Mouse (Mus musculus) kidney, postnatal 25 days (tissue): ENCODE data around the gene Klf16.
A peak's percentile ranks its signal among the peaks of the same experiment; 100 is the strongest.

Experiments used
- DNase-seq, 2 experiments: peaks; one replicate each; pipeline ENCODE4 v3.0.0; 2021; ENCODE audit warnings: mixed read lengths in 2 of 2

Gene Klf16

GRCm38 (mm10) chr10:80538710-80539394 lies 38.3 kb downstream of the Klf16 start, which contains the start of gene Atp8b3:
Gene Atp8b3, minus strand, starts transcription at chr10:80539124.
- DNase-seq, result peak; percentile 86 to 93

GRCm38 (mm10) chr10:80538180-80538579 lies 38.9 kb downstream of the Klf16 start:
- DNase-seq, result peak in 1 of 2 experiments; percentile 27

- DNase-seq, result peak in 1 of 2 experiments; percentile 29
Observed at GRCm38 (mm10) chr10:80535711-80536110, 41.4 kb downstream of the Klf16 start.

GRCm38 (mm10) chr10:80535071-80535470 lies 42.0 kb downstream of the Klf16 start:
- DNase-seq, result no peak

- DNase-seq, result no peak
Observed at GRCm38 (mm10) chr10:80533704-80534103, 43.4 kb downstream of the Klf16 start.

GRCm38 (mm10) chr10:80532783-80533182 lies 44.3 kb downstream of the Klf16 start:
- no peak for DNase-seq

GRCm38 (mm10) chr10:80526172-80526571 lies 50.9 kb downstream of the Klf16 start:
- no peak for DNase-seq

- DNase-seq, result no peak
Observed at GRCm38 (mm10) chr10:80523299-80523698, 53.8 kb downstream of the Klf16 start.

- no peak for DNase-seq
Observed at GRCm38 (mm10) chr10:80519287-80519686, 57.8 kb downstream of the Klf16 start.
